Mouse (Mus musculus) ES-E14 (cell line): Measurements from ENCODE around the gene Rtf1. TPM values are rescaled to one million over a fixed set of nuclear protein-coding genes. Genes with fewer than 3 reads are reported as not detected.
"Not testable (repeated sequence)": the region's sequence is repeated elsewhere in the genome, so short reads cannot be mapped to it uniquely, and the experiment has no call there.

Experiments used
- DNase-seq: peaks from one replicate; pipeline ENCODE4 v3.0.0-alpha.2; 2013; ENCODE audit warnings: low read depth, low spot score
- H3K27ac ChIP-seq: 2 replicates; pipeline ENCODE4 v1.5.1; 2012; ENCODE audit warnings: low read depth, mild to moderate bottlenecking, low read length, moderate library complexity, mixed read lengths; ENCODE audit not compliant: poor library complexity, insufficient read depth, severe bottlenecking
- H3K36me3 ChIP-seq: 2 replicates; pipeline ENCODE4 v1.6.1; 2012; ENCODE audit warnings: mild to moderate bottlenecking, low read length, moderate library complexity, mixed read lengths; ENCODE audit not compliant: control insufficient read depth, poor library complexity, insufficient read depth, severe bottlenecking
- H3K4me1 ChIP-seq, 2 experiments: fragments of 150-350 bp in 1 of 2; sonication (generic) in 1 of 2; 2 replicates each; pipeline ENCODE4 v1.6.1; 2012; ENCODE audit warnings: low read length in 2 of 2, mild to moderate bottlenecking in 1 of 2, mixed read lengths in 1 of 2; ENCODE audit not compliant: control insufficient read depth in 2 of 2, insufficient read depth in 2 of 2, poor library complexity in 1 of 2
- H3K4me3 ChIP-seq, 2 experiments: fragments of 150-350 bp in 1 of 2; sonication (generic) in 1 of 2; 2 replicates each; pipeline ENCODE4 v1.5.1; 2012; ENCODE audit warnings: low read length in 2 of 2, low read depth in 1 of 2, mild to moderate bottlenecking in 1 of 2, mixed read lengths in 1 of 2; ENCODE audit not compliant: insufficient read depth in 1 of 2, poor library complexity in 1 of 2, severe bottlenecking in 1 of 2
- H3K9ac ChIP-seq: 2 replicates; pipeline ENCODE4 v1.6.1; 2012; ENCODE audit warnings: low read depth, mild to moderate bottlenecking, low read length, mixed read lengths; ENCODE audit not compliant: poor library complexity, insufficient read depth, severe bottlenecking
- H3K9me3 ChIP-seq: fragments of 150-350 bp; sonication (generic); 2 replicates; pipeline ENCODE4 v1.6.1; 2012; ENCODE audit warnings: low read depth, mild to moderate bottlenecking, low read length; ENCODE audit not compliant: control insufficient read depth, insufficient read depth
- CHD2 ChIP-seq: IDR thresholded peaks from 2 replicates; pipeline ENCODE4 v1.6.1; 2014; ENCODE audit warnings: mild to moderate bottlenecking, low read depth, low read length, inconsistent platforms
- HCFC1 ChIP-seq: IDR thresholded peaks from 2 replicates; pipeline ENCODE4 v1.6.1; 2012; ENCODE audit warnings: low read length, inconsistent platforms, borderline replicate concordance; ENCODE audit not compliant: insufficient read depth
- MAFK ChIP-seq: IDR thresholded peaks from 2 replicates; pipeline ENCODE4 v1.6.1; 2014; ENCODE audit warnings: mild to moderate bottlenecking, low read depth, low read length, inconsistent platforms; ENCODE audit not compliant: insufficient read depth
- ZC3H11A ChIP-seq: IDR thresholded peaks from 2 replicates; pipeline ENCODE4 v1.6.1; 2012; ENCODE audit warnings: low read depth, mild to moderate bottlenecking, inconsistent platforms, low read length, borderline replicate concordance
- ZNF384 ChIP-seq: IDR thresholded peaks from 2 replicates; pipeline ENCODE4 v1.6.1; 2012; ENCODE audit warnings: low read depth, low read length, inconsistent platforms
- in situ Hi-C, 2 experiments: fragments of 600-800 bp; cut with MboI; formaldehyde crosslinking; loops; one replicate each; pipeline ENCODE4 v1.15.1; 2025; ENCODE audit warnings: low sequenced_read_pairs in 2 of 2, inconsistent platforms in 1 of 2; ENCODE audit not compliant: unreplicated experiment in 2 of 2
- total RNA-seq: library from RNA; depleted of rRNA; stranded (reverse); fragments of 300-350 nt; gene quantifications from 2 replicates; pipeline ENCODE4 v1.2.3, GENCODE M21; 2012

Rtf1 gene
- total RNA-seq, 1 experiment, result 12.1 TPM

- H3K9me3 ChIP-seq, H3K27ac ChIP-seq, DNase-seq, H3K36me3 ChIP-seq, H3K4me1 ChIP-seq, H3K4me3 ChIP-seq, H3K9ac ChIP-seq, in situ Hi-C loops: not testable (repeated sequence)
- TF ChIP-seq MAFK, result peak; percentile 73
Measured at GRCm38 (mm10) chr2:119715868-119716267, 41.0 kb downstream of the Rtf1 start.

- H3K4me1 ChIP-seq, result no peaks in the 10 kb centered on the region
- H3K9ac ChIP-seq, result no peak overlapping the region
- no peak for TF ChIP-seq MAFK
- no peak for TF ChIP-seq ZNF384
- no peak for TF ChIP-seq ZC3H11A
- no peak for TF ChIP-seq CHD2
- no peak for TF ChIP-seq HCFC1
- no peak for DNase-seq
- in situ Hi-C loops, result no loop called here
- H3K4me3 ChIP-seq, result no peak overlapping the region
- H3K9me3 ChIP-seq, result no peaks in the 10 kb centered on the region
- peaks cover 24% of the 10 kb centered on the region for H3K36me3 ChIP-seq
- no peak overlapping the region for H3K27ac ChIP-seq
Measured at GRCm38 (mm10) chr2:119721070-119721469, 46.2 kb downstream of the Rtf1 start.

- H3K36me3 ChIP-seq, result peaks cover 31% of the 10 kb centered on the region
- in situ Hi-C loops, result no loop called here
- no peak for TF ChIP-seq HCFC1
- TF ChIP-seq ZC3H11A, result no peak
- no peak for TF ChIP-seq MAFK
- TF ChIP-seq ZNF384, result no peak
- no peak for TF ChIP-seq CHD2
Measured at GRCm38 (mm10) chr2:119727762-119728416, 53.0 kb downstream of the Rtf1 start.

GRCm38 (mm10) chr2:119730735-119731134 lies 55.9 kb downstream of the Rtf1 start:
- peak; percentile 53 for DNase-seq
- no peak for TF ChIP-seq MAFK
- TF ChIP-seq CHD2, result no peak
- TF ChIP-seq HCFC1, result no peak
- no peak for TF ChIP-seq ZC3H11A
- H3K36me3 ChIP-seq, result peaks cover 23% of the 10 kb centered on the region
- no peaks in the 10 kb centered on the region for H3K4me1 ChIP-seq
- no peaks in the 10 kb centered on the region for H3K9me3 ChIP-seq
- no peak overlapping the region for H3K9ac ChIP-seq
- in situ Hi-C loops, result no loop called here
- H3K4me3 ChIP-seq, result no peak overlapping the region
- H3K27ac ChIP-seq, result no peak overlapping the region

More at GRCm38 (mm10) chr2:119727762-119728416, 53.0 kb downstream of the Rtf1 start:
- Histone ChIP-seq H3K4me3 (no peak overlapping the region), H3K9ac (no peak overlapping the region), H3K9me3 (no peaks in the 10 kb centered on the region), H3K27ac (no peak overlapping the region), H3K4me1 (no peaks in the 10 kb centered on the region)
- no peak for DNase-seq

- peaks cover 5% of the 10 kb centered on the region for H3K36me3 ChIP-seq
Measured at GRCm38 (mm10) chr2:119737124-119737523, 62.3 kb downstream of the Rtf1 start.

More at GRCm38 (mm10) chr2:119737124-119737523, 62.3 kb downstream of the Rtf1 start:
- in situ Hi-C loops, result no loop called here
- TF ChIP-seq ZC3H11A (no peak), HCFC1 (no peak), CHD2 (no peak), MAFK (no peak), ZNF384 (no peak)
- peaks cover 1 to 5% of the 10 kb centered on the region in 2 experiments; a peak in 1 of 4 replicates for H3K4me1 ChIP-seq
- no peak overlapping the region for H3K9ac ChIP-seq
- H3K27ac ChIP-seq, result no peak overlapping the region
- no peaks in the 10 kb centered on the region for H3K9me3 ChIP-seq
- H3K4me3 ChIP-seq, result peak overlapping the region in 1 of 2 experiments; percentile 52; a peak in 1 of 4 replicates
- DNase-seq, result no peak
